Mouse (Mus musculus) heart, embryonic 16.5 days (tissue): ENCODE results near the gene F12. TPM values are rescaled to one million over a fixed set of nuclear protein-coding genes. Genes with fewer than 3 reads are reported as not detected.

ENCODE experiments used
- ATAC-seq: fragments of 200-750 bp; cut with Nextera tagmentation; replicated peaks from 2 replicates; pipeline ENCODE4 v1.8.0; 2017; ENCODE audit warnings: moderate number of reproducible peaks; ENCODE audit not compliant: insufficient read depth, low FRiP score; ENCODE audit errors: extremely low read depth
- H3K27ac ChIP-seq: fragments of 300-500 bp; sonication (generic); 2 replicates; pipeline ENCODE4 v1.5.1; 2014; ENCODE audit warnings: mild to moderate bottlenecking, low read length, control low read depth, moderate library complexity
- H3K27me3 ChIP-seq: fragments of 300-500 bp; sonication (generic); 2 replicates; pipeline ENCODE4 v1.6.1; 2014; ENCODE audit warnings: low read length, mixed read lengths; ENCODE audit not compliant: control insufficient read depth, insufficient read depth
- H3K36me3 ChIP-seq: fragments of 300-500 bp; sonication (generic); 2 replicates; pipeline ENCODE4 v1.6.1; 2014; ENCODE audit not compliant: control insufficient read depth, insufficient read depth
- H3K4me1 ChIP-seq: fragments of 300-500 bp; sonication (generic); 2 replicates; pipeline ENCODE4 v1.6.1; 2014; ENCODE audit warnings: low read length, mixed read lengths; ENCODE audit not compliant: control insufficient read depth, insufficient read depth
- H3K4me2 ChIP-seq: fragments of 300-500 bp; sonication (generic); 2 replicates; pipeline ENCODE4 v1.6.1; 2014; ENCODE audit warnings: low read depth, mild to moderate bottlenecking, control low read depth, low read length
- H3K4me3 ChIP-seq: fragments of 300-500 bp; sonication (generic); 2 replicates; pipeline ENCODE4 v1.5.1; 2014; ENCODE audit warnings: mild to moderate bottlenecking, control low read depth, low read length
- H3K9ac ChIP-seq: fragments of 300-500 bp; sonication (generic); 2 replicates; pipeline ENCODE4 v1.6.1; 2014; ENCODE audit warnings: low read length, control low read depth
- H3K9me3 ChIP-seq: fragments of 300-500 bp; sonication (generic); replicated peaks from 2 replicates; pipeline ENCODE4 v1.6.1; 2016; ENCODE audit warnings: low read length; ENCODE audit not compliant: control insufficient read depth
- WGBS: fragments of 180-500 bp; shearing (Covaris S2); extraction: QIAGEN DNeasy Blood & Tissue Kit; methylation state at CpG from one replicate; pipeline ENCODE4 v1.1.7; 2014; 5-methylcytosine and 5-hydroxymethylcytosine counted together
- polyA plus RNA-seq: library from polyadenylated mRNA; unstranded; fragments of >200 nt; fragmentation: Nextera tagmentation; extraction: Ambion mirVana; gene quantifications from 2 replicates; pipeline ENCODE4 v1.2.1, GENCODE M21; 2015

Gene F12
- polyA plus RNA-seq, 1 experiment from 2014 or later: 0.25 TPM

- Histone ChIP-seq H3K9me3 (no peaks in the 10 kb centered on the region), H3K9ac (no peak overlapping the region), H3K36me3 (no peaks in the 10 kb centered on the region), H3K27ac (no peak overlapping the region), H3K4me3 (no peak overlapping the region), H3K4me2 (no peak overlapping the region), H3K4me1 (no peaks in the 10 kb centered on the region), H3K27me3 (peaks cover 56% of the 10 kb centered on the region)
- WGBS: 81% methylated on average over 19 of the region's 19 CpGs
- ATAC-seq: no peak
Observed at GRCm38 (mm10) chr13:55408546-55409120, 18.0 kb downstream of the F12 start.

GRCm38 (mm10) chr13:55407341-55407740 lies 19.3 kb downstream of the F12 start:
- Histone ChIP-seq H3K27ac (no peak overlapping the region), H3K27me3 (peaks cover 55% of the 10 kb centered on the region), H3K4me1 (no peaks in the 10 kb centered on the region), H3K36me3 (no peaks in the 10 kb centered on the region), H3K9me3 (no peaks in the 10 kb centered on the region), H3K4me3 (no peak overlapping the region), H3K9ac (no peak overlapping the region), H3K4me2 (no peak overlapping the region)
- no peak for ATAC-seq
- 78% methylated on average over 4 of the region's 4 CpGs for WGBS

GRCm38 (mm10) chr13:55405783-55406390 lies 20.7 kb downstream of the F12 start:
- H3K4me2 ChIP-seq: no peak overlapping the region
- no peak overlapping the region for H3K27ac ChIP-seq
- ATAC-seq: 0 out of 2 replicates have a peak, but pooled peaks have one; percentile 9
- no peak overlapping the region for H3K4me3 ChIP-seq
- peaks cover 53% of the 10 kb centered on the region for H3K27me3 ChIP-seq
- WGBS: 61% methylated on average over 13 of the region's 13 CpGs
- H3K9me3 ChIP-seq: no peaks in the 10 kb centered on the region
- no peaks in the 10 kb centered on the region for H3K4me1 ChIP-seq
- H3K36me3 ChIP-seq: no peaks in the 10 kb centered on the region
- no peak overlapping the region for H3K9ac ChIP-seq

- H3K27ac ChIP-seq: no peak overlapping the region
- H3K36me3 ChIP-seq: no peaks in the 10 kb centered on the region
- no peaks in the 10 kb centered on the region for H3K4me1 ChIP-seq
- WGBS: 11% methylated on average over 11 of the region's 11 CpGs
- no peaks in the 10 kb centered on the region for H3K9me3 ChIP-seq
- H3K4me3 ChIP-seq: no peak overlapping the region
- ATAC-seq: peak; percentile 75
- peaks cover 60% of the 10 kb centered on the region for H3K27me3 ChIP-seq
- H3K9ac ChIP-seq: no peak overlapping the region
- no peak overlapping the region; the same call in 1 of the 2 replicates for H3K4me2 ChIP-seq
Observed at GRCm38 (mm10) chr13:55404853-55405782, 21.5 kb downstream of the F12 start.

GRCm38 (mm10) chr13:55403935-55404852 lies 22.4 kb downstream of the F12 start:
- peaks cover 60% of the 10 kb centered on the region for H3K27me3 ChIP-seq
- H3K36me3 ChIP-seq: no peaks in the 10 kb centered on the region
- H3K9ac ChIP-seq: no peak overlapping the region
- H3K27ac ChIP-seq: no peak overlapping the region
- WGBS: 64% methylated on average over 15 of the region's 15 CpGs
- no peak overlapping the region for H3K4me2 ChIP-seq
- no peak overlapping the region for H3K4me3 ChIP-seq
- H3K4me1 ChIP-seq: no peaks in the 10 kb centered on the region
- no peak for ATAC-seq
- no peaks in the 10 kb centered on the region for H3K9me3 ChIP-seq

GRCm38 (mm10) chr13:55403266-55403665 lies 23.3 kb downstream of the F12 start:
- Histone ChIP-seq H3K27ac (no peak overlapping the region), H3K4me3 (no peak overlapping the region), H3K9me3 (no peaks in the 10 kb centered on the region), H3K9ac (no peak overlapping the region), H3K27me3 (peaks cover 55% of the 10 kb centered on the region), H3K4me1 (no peaks in the 10 kb centered on the region), H3K4me2 (no peak overlapping the region), H3K36me3 (no peaks in the 10 kb centered on the region)
- no peak for ATAC-seq
- WGBS: 75% methylated on average over 7 of the region's 7 CpGs

GRCm38 (mm10) chr13:55400039-55400346 lies 26.6 kb downstream of the F12 start:
- H3K27ac ChIP-seq: no peak overlapping the region
- no peak overlapping the region for H3K9ac ChIP-seq
- no peaks in the 10 kb centered on the region for H3K4me1 ChIP-seq
- no peak for ATAC-seq
- WGBS: 44% methylated on average over 1 of the region's 1 CpGs
- H3K9me3 ChIP-seq: no peaks in the 10 kb centered on the region
- H3K36me3 ChIP-seq: no peaks in the 10 kb centered on the region
- peaks cover 36% of the 10 kb centered on the region for H3K27me3 ChIP-seq
- no peak overlapping the region for H3K4me2 ChIP-seq
- no peak overlapping the region for H3K4me3 ChIP-seq

- no peak overlapping the region for H3K27ac ChIP-seq
- H3K4me1 ChIP-seq: no peaks in the 10 kb centered on the region
- no peaks in the 10 kb centered on the region for H3K9me3 ChIP-seq
- no peak for ATAC-seq
- WGBS: 61% methylated on average over 5 of the region's 5 CpGs
- no peak overlapping the region for H3K4me3 ChIP-seq
- no peak overlapping the region for H3K4me2 ChIP-seq
- H3K27me3 ChIP-seq: peaks cover 33% of the 10 kb centered on the region
- H3K36me3 ChIP-seq: no peaks in the 10 kb centered on the region
- no peak overlapping the region for H3K9ac ChIP-seq
Observed at GRCm38 (mm10) chr13:55399300-55400038, 27.1 kb downstream of the F12 start.
